Mouse (Mus musculus) G1E-ER4 (cell line): ENCODE results near the gene Smg8. TPM values are rescaled to one million over a fixed set of nuclear protein-coding genes. Genes with fewer than 3 reads are reported as not detected.

Experiments
- GATA1 ChIP-seq: IDR thresholded peaks from one replicate; pipeline ENCODE4 v1.8.0; 2012; ENCODE audit warnings: low read length, inconsistent platforms
- polyA plus RNA-seq: library from polyadenylated mRNA; stranded (reverse); fragments of >175 nt; gene quantifications from 2 replicates; pipeline ENCODE4 v1.2.3, GENCODE M21; 2012

Gene Smg8
- polyA plus RNA-seq, result 4.7 and 6.0 TPM in 2 replicates

- no peak for TF ChIP-seq GATA1
Measured at GRCm38 (mm10) chr11:87086290-87086984, at the start of gene Smg8. Smg8 (minus strand) TSS chr11:87086774.

GRCm38 (mm10) chr11:87136233-87136632, 49.7 kb upstream of the Smg8 start:
- no peak for TF ChIP-seq GATA1

- TF ChIP-seq GATA1, result no peak
Measured at GRCm38 (mm10) chr11:87126824-87127816, 40.5 kb upstream of the Smg8 start, which contains the start of gene Trim37. Trim37 (plus strand) TSS chr11:87127077.

GRCm38 (mm10) chr11:87126281-87126823, 39.8 kb upstream of the Smg8 start:
- TF ChIP-seq GATA1, result no peak

GRCm38 (mm10) chr11:87125562-87125961, 39.0 kb upstream of the Smg8 start:
- no peak for TF ChIP-seq GATA1

- TF ChIP-seq GATA1, result no peak
Measured at GRCm38 (mm10) chr11:87121864-87122263, 35.3 kb upstream of the Smg8 start.

- no peak for TF ChIP-seq GATA1
Measured at GRCm38 (mm10) chr11:87110172-87110909, 23.8 kb upstream of the Smg8 start.

GRCm38 (mm10) chr11:87109519-87110171, 23.1 kb upstream of the Smg8 start:
- TF ChIP-seq GATA1, result no peak

GRCm38 (mm10) chr11:87108755-87109518, 22.4 kb upstream of the Smg8 start, which contains the start of gene Ska2:
Ska2 (plus strand) TSS chr11:87109234.
- no peak for TF ChIP-seq GATA1

GRCm38 (mm10) chr11:87108409-87108754, 21.8 kb upstream of the Smg8 start, which contains the start of gene Prr11:
Prr11 (minus strand) TSS chr11:87108708.
- TF ChIP-seq GATA1, result no peak

GRCm38 (mm10) chr11:87087142-87087541, 568 bp upstream of the Smg8 start:
- TF ChIP-seq GATA1, result no peak

- TF ChIP-seq GATA1, result no peak
Measured at GRCm38 (mm10) chr11:87085461-87085860, 1.1 kb downstream of the Smg8 start.

- TF ChIP-seq GATA1, result no peak
Measured at GRCm38 (mm10) chr11:87083712-87084111, 2.9 kb downstream of the Smg8 start.

- TF ChIP-seq GATA1, result no peak
Measured at GRCm38 (mm10) chr11:87073866-87074440, 12.6 kb downstream of the Smg8 start, which contains the start of gene Gdpd1. Gdpd1 (minus strand) TSS chr11:87074062.
